8 mouse cellular contexts compared by ENCODE assay signal in genomic region chr17:58587946-58588345, GRCm38 (mm10).
DNase-seq lines count a peak whose midpoint lies in the region; ATAC-seq and TF ChIP-seq lines count a peak whose summit lies in the region.

No protein-coding gene starts in this region.

- dilution Hi-C loops in CH12.LX (cut with MboI; ENCODE audit: extremely low pct_ligation_motif_present, extremely low pct_unique_long_range_greater_than_20kb, low sequenced_read_pairs), result no loop called here

- 58% methylated on average over 2 of the region's 2 CpGs for WGBS in kidney, adult 2 months

- DNase-seq in kidney, adult 2 months, result peak; percentile 34
- no peak for DNase-seq in kidney, adult 11 months
- no peak for DNase-seq in CH12.LX (ENCODE audit: extremely low read depth)
- peak; percentile 18 for DNase-seq in ZHBTc4 (ENCODE audit: low read depth, low spot score)
- DNase-seq in kidney, postnatal 10 days, result peak; percentile 7
- DNase-seq in lung, postnatal 10 days, result no peak
- DNase-seq in spleen, postnatal 14 days (ENCODE audit: low spot score in 2 of 2), result no peak

- no peak overlapping the region for H3K27ac ChIP-seq in kidney, adult 2 months (ENCODE audit: insufficient read depth, low read depth, low read length)
- H3K27ac ChIP-seq in CH12.LX (ENCODE audit: insufficient read depth, low read depth), result no peak overlapping the region

- no peak for ATAC-seq in CD4-positive, CD25-positive, alpha-beta regulatory T cell, adult 4 months

- no peak overlapping the region for H3K4me3 ChIP-seq in kidney, adult 2 months (ENCODE audit: insufficient read depth, low read depth, low read length)
- H3K4me3 ChIP-seq in CH12.LX (replicated peaks in 1 of 3; ENCODE audit: low read depth in 2 of 3, low read length in 2 of 3, poor library complexity in 1 of 3), result no peak overlapping the region

- no peaks in the 10 kb centered on the region for H3K4me1 ChIP-seq in kidney, adult 2 months (ENCODE audit: control insufficient read depth, insufficient read depth, low read length)
- no peaks in the 10 kb centered on the region for H3K4me1 ChIP-seq in CH12.LX (ENCODE audit: control insufficient read depth in 1 of 2, insufficient read depth in 2 of 2)

- no peak for TF ChIP-seq POLR2A in kidney, adult 2 months (IDR thresholded peaks at IDR 0.05; ENCODE audit: low read depth, low read length)
- no peak for TF ChIP-seq POLR2A in CH12.LX (IDR thresholded peaks at IDR 0.05; ENCODE audit: low read depth, low read length)

- in situ Hi-C loops in CH12.LX (cut with MboI; ENCODE audit: low pct_ligation_motif_present, low pct_unique_long_range_greater_than_20kb, low sequenced_read_pairs), result no loop called here

- no peak for TF ChIP-seq EP300 in CH12.LX (IDR thresholded peaks at IDR 0.05; ENCODE audit: low read length)

- H3K9ac ChIP-seq in CH12.LX (ENCODE audit: insufficient read depth, low read depth), result no peak overlapping the region

- TF ChIP-seq RAD21 in CH12.LX (IDR thresholded peaks at IDR 0.05; ENCODE audit: low read depth, low read length), result peak; percentile 11

- no peak overlapping the region for H3K4me2 ChIP-seq in CH12.LX (ENCODE audit: insufficient read depth, low read depth, poor library complexity, severe bottlenecking)

- peaks cover 36% of the 10 kb centered on the region for H3K9me3 ChIP-seq in CH12.LX (replicated peaks; ENCODE audit: low read length)

- H3K36me3 ChIP-seq in kidney, adult 2 months (ENCODE audit: control insufficient read depth, insufficient read depth, low read length), result no peaks in the 10 kb centered on the region
- no peaks in the 10 kb centered on the region for H3K36me3 ChIP-seq in CH12.LX (replicated peaks in 1 of 2; ENCODE audit: control insufficient read depth in 1 of 2, insufficient read depth in 1 of 2, low read length in 1 of 2)

- no peaks in the 10 kb centered on the region for H3K79me2 ChIP-seq in CH12.LX (replicated peaks; ENCODE audit: control insufficient read depth, extremely low read depth, insufficient read depth, poor library complexity, severe bottlenecking)

- H3K27me3 ChIP-seq in kidney, adult 2 months (replicated peaks; ENCODE audit: control insufficient read depth, insufficient read depth, low read length), result no peaks in the 10 kb centered on the region
- H3K27me3 ChIP-seq in CH12.LX (replicated peaks), result no peaks in the 10 kb centered on the region

- TF ChIP-seq CTCF in kidney, adult 2 months (conservative IDR thresholded peaks at IDR 0.05; ENCODE audit: insufficient read depth, insufficient read length, low read depth, low read length), result peak; percentile 27; the same call in 1 of the 2 replicates
- no peak for TF ChIP-seq CTCF in CH12.LX (conservative IDR thresholded peaks at IDR 0.05 in 1 of 2, IDR thresholded peaks at IDR 0.05 in 1 of 2; ENCODE audit: low read depth in 2 of 2, low read length in 2 of 2)

TF ChIP-seq in CH12.LX, 34 proteins besides CTCF, POLR2A, EP300 and RAD21:
- TF ChIP-seq IRF4 (IDR thresholded peaks at IDR 0.05; ENCODE audit: low read depth, low read length) (no peak), CHD1 (IDR thresholded peaks at IDR 0.05; ENCODE audit: low read depth, low read length) (no peak), UBTF (IDR thresholded peaks at IDR 0.05; ENCODE audit: low read depth, low read length) (no peak), USF1 (IDR thresholded peaks at IDR 0.05; ENCODE audit: low read depth, low read length) (no peak), NELFE (IDR thresholded peaks at IDR 0.05; ENCODE audit: low read depth, low read length) (no peak), CHD2 (IDR thresholded peaks at IDR 0.05; ENCODE audit: low read length) (no peak), MAFK (IDR thresholded peaks at IDR 0.05; ENCODE audit: insufficient replicate concordance, low read length) (no peak), JUND (conservative IDR thresholded peaks at IDR 0.05; ENCODE audit: low read depth, low read length) (no peak)

Comparison
In these comparisons a context has a peak if more than half of its experiments do, and no peak if none do; other contexts are left out.
1. DNase-seq: peak in kidney, adult 2 months (single experiment), ZHBTc4 (single experiment) and kidney, postnatal 10 days (single experiment); none in kidney, adult 11 months (single experiment), CH12.LX (single experiment), lung, postnatal 10 days (single experiment) and spleen, postnatal 14 days (0 of 2).